Mouse (Mus musculus): ENCODE measurements around the gene Vmn1r93.
"Not testable (repeated sequence)": the region's sequence is repeated elsewhere in the genome, so short reads cannot be mapped to it uniquely, and the experiment has no call there.

DNA sequence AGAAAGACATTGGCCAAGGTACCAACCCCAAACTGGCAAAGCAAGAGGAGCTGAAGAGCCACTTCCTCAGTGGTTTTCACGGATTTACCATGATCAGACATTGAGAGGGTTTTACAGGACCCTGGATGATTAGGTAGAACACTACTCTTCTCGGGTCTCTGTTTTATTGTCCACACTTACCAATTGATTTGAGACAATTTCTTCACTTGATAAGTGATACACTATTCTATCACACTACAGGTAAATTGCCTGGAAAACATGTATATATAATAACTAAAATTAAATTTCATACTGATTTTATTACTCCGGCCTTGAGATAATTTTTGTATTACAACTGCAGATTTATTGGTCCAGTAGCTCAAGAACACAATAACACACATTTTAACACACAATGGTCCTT, 29.4 kb upstream of the Vmn1r93 start, which contains the start of gene Vmn1r94:
- not testable (repeated sequence) for TF ChIP-seq CTCF, POLR2A (IDR thresholded peaks at IDR 0.05; ENCODE audit: insufficient read depth, low read depth, low read length)

Data from olfactory bulb, adult 2 months (tissue).